In genomic region chr7:13288621-13289020, GRCm38 (mm10) we compare ENCODE assay signal across 8 mouse cellular contexts. TPM values are rescaled to one million over a fixed set of nuclear protein-coding genes. Genes with fewer than 3 reads are reported as not detected.
DNase-seq lines count a peak whose midpoint lies in the region; ATAC-seq and TF ChIP-seq lines count a peak whose summit lies in the region.

No protein-coding gene starts in this region.

- no peak for TF ChIP-seq EP300 in heart, postnatal 0 days (IDR thresholded peaks at IDR 0.05; ENCODE audit: low read depth)

- DNase-seq in heart, postnatal 0 days (ENCODE audit: low spot score) = peak; percentile 9
- no peak for DNase-seq in heart, adult 11 months
- DNase-seq in A20 (ENCODE audit: low read depth, low spot score) (peak; percentile 33), adipocyte (ENCODE audit: low spot score) (peak; percentile 46)
- peak; percentile 61 for DNase-seq in induced T-regulatory cell, adult 2 months (ENCODE audit: low read depth)
- no peak for DNase-seq in heart, postnatal 25 days (ENCODE audit: low spot score)
- DNase-seq in layer of hippocampus, postnatal 25 days (ENCODE audit: extremely low spot score in 1 of 2, low spot score in 1 of 2) = no peak

- no peaks in the 10 kb centered on the region for H3K27me3 ChIP-seq in heart, postnatal 0 days (ENCODE audit: control insufficient read depth, insufficient read depth, low read length)
- H3K27me3 ChIP-seq in midbrain, embryonic 16.5 days (ENCODE audit: control insufficient read depth, insufficient read depth, low read depth, low read length) = no peaks in the 10 kb centered on the region

- intact Hi-C loops in heart, postnatal 25 days (cut with DNase I) = loop anchor here (5.0 kb wide), 2 partner anchors 224 to 1029 kb away; no protein-coding TSS in a partner anchor

- no peak overlapping the region for H3K27ac ChIP-seq in heart, postnatal 0 days (ENCODE audit: low read depth)
- H3K27ac ChIP-seq in midbrain, embryonic 16.5 days (ENCODE audit: low read length) = no peak overlapping the region

- H3K9ac ChIP-seq in heart, postnatal 0 days (replicated peaks; ENCODE audit: low read depth, low read length) = no peak overlapping the region
- no peak overlapping the region for H3K9ac ChIP-seq in midbrain, embryonic 16.5 days (ENCODE audit: low read depth, low read length)

- H3K4me3 ChIP-seq in heart, postnatal 0 days (ENCODE audit: low read depth, low read length) = no peak overlapping the region
- no peak overlapping the region for H3K4me3 ChIP-seq in midbrain, embryonic 16.5 days (ENCODE audit: low read depth, low read length)

- no peak for ATAC-seq in heart, postnatal 0 days (ENCODE audit: insufficient read depth, low read depth)
- peak; percentile 68; the same call in 1 of the 2 replicates for ATAC-seq in midbrain, embryonic 16.5 days

- no peaks in the 10 kb centered on the region for H3K9me3 ChIP-seq in heart, postnatal 0 days (replicated peaks; ENCODE audit: control insufficient read depth, low read length)
- no peaks in the 10 kb centered on the region for H3K9me3 ChIP-seq in midbrain, embryonic 16.5 days (replicated peaks; ENCODE audit: control insufficient read depth, low read length, poor library complexity, severe bottlenecking)

- no peaks in the 10 kb centered on the region for H3K4me1 ChIP-seq in heart, postnatal 0 days (ENCODE audit: control insufficient read depth, insufficient read depth)
- no peaks in the 10 kb centered on the region for H3K4me1 ChIP-seq in midbrain, embryonic 16.5 days (ENCODE audit: control insufficient read depth, insufficient read depth, low read length)

- peak; percentile 59 for TF ChIP-seq CTCF in heart, postnatal 0 days (IDR thresholded peaks at IDR 0.05; ENCODE audit: low read depth)

- H3K36me3 ChIP-seq in heart, postnatal 0 days (replicated peaks; ENCODE audit: control insufficient read depth, insufficient read depth, low read length) = peaks cover 60% of the 10 kb centered on the region
- H3K36me3 ChIP-seq in midbrain, embryonic 16.5 days (ENCODE audit: control insufficient read depth, insufficient read depth, low read length) = peaks cover 15% of the 10 kb centered on the region

- H3K4me2 ChIP-seq in heart, postnatal 0 days (ENCODE audit: low read depth, low read length) = no peak overlapping the region
- H3K4me2 ChIP-seq in midbrain, embryonic 16.5 days (ENCODE audit: low read length) = no peak overlapping the region

- 44% methylated on average over 5 of the region's 5 CpGs for WGBS in heart, postnatal 0 days
- 49% methylated on average over 5 of the region's 5 CpGs for WGBS in midbrain, embryonic 16.5 days

RNA-seq across cellular contexts. Expression of gene Zswim9, which starts 10.1 kb away (rescaled TPM):
- total RNA-seq in heart, postnatal 0 days (2014; rRNA removed; ENCODE audit: low replicate concordance) = 0.99 and 1.6 TPM in 2 replicates
- 3.6 and 5.7 TPM in 2 replicates for polyA plus RNA-seq in heart, postnatal 0 days (2015; fragmentation: Nextera tagmentation; extraction: Ambion mirVana)
- polyA plus RNA-seq in midbrain, embryonic 16.5 days (2015; fragmentation: Nextera tagmentation; extraction: Ambion mirVana) = 12.9 and 15.2 TPM in 2 replicates
- 1 to 10 TPM; 7.6 to 7.8 TPM for total RNA-seq in heart, postnatal 25 days (2021)
- 10 to 100 TPM; 12.6 to 15.2 TPM for total RNA-seq in layer of hippocampus, postnatal 25 days (2021)

RNA-seq across cellular contexts. Expression of gene Lig1, which starts 11.5 kb away (rescaled TPM):
- total RNA-seq in heart, postnatal 0 days (2014; rRNA removed; ENCODE audit: low replicate concordance) = 2.9 and 12.9 TPM in 2 replicates
- polyA plus RNA-seq in heart, postnatal 0 days (2015; fragmentation: Nextera tagmentation; extraction: Ambion mirVana) = 20.1 TPM in 2 replicates
- polyA plus RNA-seq in midbrain, embryonic 16.5 days (2015; fragmentation: Nextera tagmentation; extraction: Ambion mirVana) = 31.7 and 33.6 TPM in 2 replicates
- 1 to 10 TPM; 3.9 to 4.0 TPM for total RNA-seq in heart, postnatal 25 days (2021)
- total RNA-seq in layer of hippocampus, postnatal 25 days (2021) = 1 to 10 TPM; 5.0 to 6.4 TPM

RNA-seq across cellular contexts. Expression of gene Pla2g4c, which starts 35.8 kb away (rescaled TPM):
- 0.15 and 0.27 TPM in 2 replicates for total RNA-seq in heart, postnatal 0 days (2014; rRNA removed; ENCODE audit: low replicate concordance)
- 0.07 and 0.12 TPM in 2 replicates for polyA plus RNA-seq in heart, postnatal 0 days (2015; fragmentation: Nextera tagmentation; extraction: Ambion mirVana)
- 0.62 and 0.86 TPM in 2 replicates for polyA plus RNA-seq in midbrain, embryonic 16.5 days (2015; fragmentation: Nextera tagmentation; extraction: Ambion mirVana)
- under 1 TPM in 1 of 2 experiments, not detected in 1; 0.10 TPM for total RNA-seq in heart, postnatal 25 days (2021)
- under 1 TPM; 0.20 to 0.23 TPM for total RNA-seq in layer of hippocampus, postnatal 25 days (2021)

Comparison
In these comparisons a context has a peak if more than half of its experiments do, and no peak if none do; other contexts are left out.
1. DNase-seq: peak in heart, postnatal 0 days (single experiment), A20 (single experiment), adipocyte (single experiment) and induced T-regulatory cell, adult 2 months (single experiment); none in heart, adult 11 months (single experiment), heart, postnatal 25 days (single experiment) and layer of hippocampus, postnatal 25 days (0 of 2).